Mouse (Mus musculus) bone marrow, adult 2 months (tissue): ENCODE measurements around the gene Zfp740.

ENCODE experiments used
- CTCF ChIP-seq: fragments of 200-500 bp; IDR thresholded peaks from 2 replicates; pipeline ENCODE4 v1.5.1; 2011; ENCODE audit warnings: low read length, control low read depth; ENCODE audit not compliant: control insufficient read depth, insufficient read depth
- POLR2A ChIP-seq: fragments of 200-500 bp; IDR thresholded peaks from 2 replicates; pipeline ENCODE4 v1.6.1; 2011; ENCODE audit warnings: low read depth, mild to moderate bottlenecking, control low read depth, low read length, borderline replicate concordance; ENCODE audit not compliant: control insufficient read depth

DNA sequence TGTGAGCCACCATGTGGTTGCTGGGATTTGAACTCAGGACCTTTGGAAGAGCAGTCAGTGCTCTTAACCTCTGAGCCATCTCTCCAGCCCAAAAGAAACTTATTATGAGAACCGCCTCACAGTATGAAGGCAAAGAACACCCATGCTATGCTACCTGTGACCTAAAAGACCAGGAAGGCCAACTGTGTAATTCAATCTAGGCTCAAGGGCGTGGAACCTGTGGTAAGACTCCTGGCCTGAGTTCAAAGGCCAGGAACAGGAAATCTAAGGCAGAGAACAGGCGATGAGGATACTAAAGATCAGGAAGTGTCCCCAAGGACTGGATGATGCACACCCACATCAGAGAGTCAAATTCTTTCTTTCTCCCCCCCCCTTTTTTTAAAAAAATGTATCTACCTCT lies 29.5 kb upstream of the Zfp740 start:
- TF ChIP-seq CTCF, result no peak
- no peak for TF ChIP-seq POLR2A
